Mouse (Mus musculus): ENCODE data around the gene Tcaim. TPM values are rescaled to one million over a fixed set of nuclear protein-coding genes. Genes with fewer than 3 reads are reported as not detected.
"Not testable (repeated sequence)": the region's sequence is repeated elsewhere in the genome, so short reads cannot be mapped to it uniquely, and the experiment has no call there.

Tcaim gene
- 10 to 100 TPM in 2 of 3 experiments, 1 to 10 TPM in 1; 7.8 to 17.7 (median 16.6) TPM for polyA plus RNA-seq (2017; shearing (Covaris generic))

DNA sequence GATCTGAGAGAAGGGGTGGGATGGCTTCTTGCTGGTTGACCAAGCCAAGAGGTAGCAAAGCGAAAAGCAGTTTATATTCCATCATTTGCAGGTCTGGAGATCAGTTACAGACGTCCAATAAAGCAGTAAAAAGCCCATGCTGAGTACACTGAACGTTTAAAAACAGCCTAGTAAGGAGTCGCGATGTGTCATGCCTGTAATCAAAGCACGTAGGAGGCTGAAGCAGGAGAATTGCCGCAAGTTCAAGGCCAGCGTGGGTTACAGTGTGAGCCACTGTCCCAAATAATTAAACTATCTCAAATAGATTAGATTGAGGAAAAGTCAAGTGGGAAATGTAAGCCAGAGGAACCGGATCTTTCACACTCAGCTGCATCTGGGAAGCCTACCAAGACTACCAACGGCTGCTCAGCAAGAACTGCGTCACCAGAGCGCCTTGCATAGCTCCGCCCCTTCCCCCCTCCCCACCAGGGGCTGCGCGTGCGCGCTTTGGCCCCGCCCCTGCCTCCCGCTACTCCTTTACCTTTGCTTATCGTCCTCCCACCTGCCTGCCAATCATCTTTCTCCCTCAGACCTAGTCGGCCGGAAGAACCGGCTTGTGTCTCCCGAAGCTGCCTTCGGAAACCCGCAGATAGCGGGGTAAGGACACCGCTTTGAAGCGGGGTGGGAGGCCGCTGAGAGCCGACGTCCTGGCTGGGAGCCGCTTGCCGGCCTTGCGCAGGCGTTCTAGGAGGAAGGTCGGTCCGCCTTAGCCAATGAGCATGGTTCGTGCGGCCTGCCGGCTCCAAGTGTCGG, at the start of gene Tcaim:
Tcaim (plus strand) TSS at position 487 of the 792 bp plus-strand sequence.
- peak; percentile 92 for ATAC-seq

DNA sequence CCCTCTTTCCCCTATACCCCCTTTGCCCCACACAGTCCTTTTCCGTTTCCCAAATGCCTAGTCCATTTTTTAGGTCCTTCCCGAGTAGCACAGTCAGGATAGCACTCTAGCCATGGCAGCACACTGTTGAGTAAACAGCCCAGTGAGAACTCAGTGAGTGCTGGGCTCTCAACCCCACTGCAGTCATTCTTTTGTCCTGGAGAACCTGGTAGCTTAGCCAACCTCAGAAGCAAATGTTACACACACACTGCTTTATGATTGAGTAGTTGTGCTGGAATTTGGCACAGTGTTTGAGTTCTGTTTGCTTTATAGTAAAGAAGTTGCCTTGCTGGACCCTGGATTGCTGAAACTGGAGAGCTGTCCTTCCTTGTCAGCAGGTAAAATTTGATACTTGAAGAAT, 47.7 kb upstream of the Tcaim start:
- no peak for ATAC-seq

DNA sequence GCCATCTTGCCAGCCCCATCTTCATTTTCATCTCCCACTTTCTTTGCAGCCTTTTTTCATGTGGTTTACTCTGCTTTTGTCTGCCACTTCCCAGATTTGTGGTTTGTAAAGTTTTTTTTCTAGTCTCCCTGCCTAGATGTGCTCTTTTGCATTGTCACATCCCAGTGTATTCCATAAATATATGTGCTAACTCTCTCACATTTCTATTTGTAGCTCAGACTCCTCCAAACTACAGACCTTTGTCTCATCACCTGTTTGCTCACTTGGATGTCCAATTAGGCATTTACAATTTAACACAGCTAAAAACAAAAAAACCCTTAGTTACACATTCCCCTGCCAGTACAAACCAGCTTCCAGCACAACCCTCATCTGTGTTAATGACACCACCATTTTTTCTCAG, 45.2 kb upstream of the Tcaim start:
- ATAC-seq = no peak

DNA sequence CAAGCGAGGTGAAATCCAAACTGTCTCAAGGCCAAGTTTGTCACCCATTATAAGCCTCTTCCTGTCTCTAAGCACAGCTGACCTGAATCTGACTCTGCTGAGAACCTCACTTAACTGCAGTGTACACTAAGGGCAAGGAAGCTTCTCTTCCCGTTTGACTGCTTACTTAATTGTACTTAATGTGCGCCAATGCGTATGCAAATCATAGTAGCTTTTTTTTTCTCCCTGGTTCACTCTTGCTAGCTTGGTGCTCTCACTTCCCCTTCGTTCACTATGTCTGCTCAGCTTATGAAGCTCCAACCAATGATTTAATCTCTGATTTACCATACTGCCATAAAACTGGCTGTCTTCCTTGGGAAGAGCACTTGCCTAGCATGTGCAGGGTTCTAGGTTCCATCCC, 20.1 kb upstream of the Tcaim start:
- ATAC-seq = no peak

DNA sequence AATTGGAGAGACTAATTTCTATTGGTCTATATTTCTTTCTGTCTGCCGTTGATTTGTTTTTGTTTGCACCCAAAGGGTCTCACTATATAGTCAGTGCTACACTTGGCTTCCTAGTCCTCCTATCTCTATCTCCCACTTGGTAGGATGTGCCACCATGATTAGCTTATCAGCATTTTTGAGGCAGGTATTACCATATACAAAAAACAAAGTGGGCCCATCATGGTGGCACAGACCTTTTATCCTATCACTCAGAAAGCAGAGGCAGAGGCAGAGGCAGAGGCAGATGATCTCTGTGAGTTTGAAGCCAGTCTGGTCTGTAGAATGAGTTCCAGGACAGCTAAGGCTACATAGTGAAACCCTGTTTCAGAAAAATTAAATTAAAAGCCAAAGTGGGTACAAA, 18.8 kb upstream of the Tcaim start:
- ATAC-seq = no peak

DNA sequence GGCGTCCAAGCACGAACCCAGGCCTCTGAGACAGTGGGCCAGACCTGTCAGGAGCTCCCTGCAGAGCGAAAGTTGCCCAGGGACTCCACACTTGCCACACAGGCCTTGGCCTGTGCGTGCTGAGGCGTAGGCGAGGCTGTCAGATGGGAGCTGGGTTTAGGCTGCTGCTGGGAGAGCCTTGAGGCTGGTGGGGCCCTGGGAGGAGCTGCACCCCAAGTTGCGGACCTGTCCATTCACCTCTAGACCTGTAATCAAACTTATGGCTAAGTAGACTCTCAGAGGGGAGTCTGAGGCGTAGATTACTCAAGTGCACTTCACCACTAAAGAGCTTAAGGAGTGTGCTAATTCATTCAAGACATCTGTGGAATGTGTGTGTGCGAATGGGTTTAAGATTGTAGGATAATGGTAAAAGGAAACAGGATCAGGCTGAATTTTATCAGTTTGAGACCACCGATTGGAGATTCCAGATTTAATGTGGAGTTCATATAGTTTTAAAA, 554 bp downstream of the Tcaim start:
- no peak for ATAC-seq

DNA sequence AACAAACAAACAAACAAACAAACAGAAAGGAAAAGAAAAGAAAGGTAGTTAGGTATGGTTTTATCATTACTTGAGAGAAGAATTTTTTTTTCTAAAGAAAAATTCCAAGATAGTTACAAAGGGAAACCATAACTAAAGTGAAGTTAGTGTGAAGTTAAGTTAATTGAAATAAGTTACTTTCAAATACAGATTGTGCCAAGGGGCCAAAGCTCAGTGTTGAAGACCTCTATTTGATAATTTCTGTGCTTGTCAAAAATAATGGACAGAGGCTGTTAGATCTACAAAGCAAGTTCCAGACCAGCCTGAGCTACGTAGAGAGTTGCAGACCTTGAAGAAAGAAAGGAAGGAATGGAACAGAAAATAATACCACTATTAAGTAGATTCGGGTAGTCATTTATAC, 1.8 kb downstream of the Tcaim start:
- ATAC-seq = no peak

DNA sequence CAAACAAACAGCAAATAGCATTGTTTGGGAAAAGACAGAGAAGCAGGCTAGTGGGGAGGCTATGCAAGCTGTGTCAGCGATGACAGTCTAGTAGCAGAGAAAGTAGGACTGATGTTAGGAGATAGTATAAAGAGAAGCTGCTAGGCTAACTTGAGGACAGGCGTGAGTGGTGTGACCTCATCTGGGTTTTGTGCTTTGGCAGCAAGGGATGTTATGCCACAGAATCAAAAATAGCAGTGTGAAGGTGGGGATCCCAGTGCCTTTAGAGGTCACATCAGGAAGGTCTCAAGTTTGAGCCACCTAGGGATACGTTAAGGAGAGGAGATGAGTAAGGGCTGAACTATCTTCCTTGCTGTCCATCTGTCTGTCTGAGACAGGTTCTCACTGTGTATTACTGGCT, 4.9 kb downstream of the Tcaim start:
- no peak for ATAC-seq

DNA sequence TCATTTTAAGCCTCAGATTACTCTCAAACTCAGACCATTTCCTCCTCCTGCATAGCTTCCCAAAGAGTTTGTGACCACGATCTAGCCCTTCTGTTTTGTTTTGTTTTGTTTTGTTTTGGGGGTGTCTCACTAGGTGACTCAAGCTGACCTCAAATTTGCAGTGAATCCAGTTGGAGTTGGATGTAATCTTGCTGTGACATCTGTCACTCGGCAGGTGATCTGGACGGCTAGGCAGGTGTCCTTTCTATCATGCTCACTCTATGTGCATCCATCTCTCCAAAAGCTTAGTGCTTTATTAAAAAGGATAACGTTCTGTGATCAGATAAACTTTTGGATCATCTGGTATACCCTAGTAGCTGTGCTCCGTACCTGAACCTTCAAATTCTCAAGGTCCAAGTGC, 7.0 kb downstream of the Tcaim start:
- ATAC-seq = no peak

DNA sequence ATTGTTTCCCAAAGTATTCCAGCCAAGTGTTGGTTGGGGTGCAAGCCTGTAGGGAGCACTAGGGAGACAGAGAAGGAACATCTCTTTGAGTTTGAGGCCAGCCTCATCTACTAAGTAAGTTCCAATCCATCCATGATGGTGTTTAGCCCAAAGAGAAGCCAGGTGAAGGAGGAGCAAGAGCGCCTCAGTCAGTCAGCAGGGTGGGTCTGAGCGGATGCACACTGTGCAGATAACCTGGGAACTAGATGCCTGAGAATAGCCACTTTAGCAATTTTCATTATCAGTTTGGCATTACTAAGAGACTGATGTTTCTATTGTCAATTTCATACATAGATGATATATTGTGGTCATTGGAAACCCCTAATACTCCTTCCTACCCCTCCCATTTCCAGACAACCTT, 9.4 kb downstream of the Tcaim start:
- ATAC-seq = no peak

DNA sequence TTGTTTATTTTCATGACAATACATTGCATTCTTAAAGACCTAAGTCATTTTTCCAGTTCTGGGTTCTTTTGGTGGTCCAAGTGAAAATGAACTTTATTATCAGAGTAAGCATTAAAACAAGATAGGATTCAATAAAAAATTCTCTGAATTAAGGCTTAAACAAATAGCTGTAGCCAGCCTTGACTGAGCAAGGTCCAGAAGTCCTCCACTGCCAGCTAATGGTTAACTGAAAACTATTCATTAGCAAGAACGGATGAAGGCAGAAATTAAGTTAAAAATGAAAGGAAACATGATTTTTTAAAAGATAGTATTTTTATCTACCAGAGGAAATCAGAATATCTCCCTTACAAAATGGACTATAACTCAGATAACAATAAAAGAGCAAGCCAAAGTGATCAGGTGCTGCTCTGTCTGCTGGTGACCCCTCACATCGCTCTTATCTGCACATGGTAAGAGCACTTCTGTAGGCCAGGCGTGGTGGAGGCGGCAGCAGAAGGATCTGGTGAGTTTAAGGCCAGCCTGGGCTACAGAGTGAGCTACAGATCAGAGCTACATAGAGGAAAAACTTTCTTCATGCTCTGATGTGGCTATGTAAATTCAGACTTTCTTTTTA, 10.0 kb downstream of the Tcaim start:
- no peak for ATAC-seq

DNA sequence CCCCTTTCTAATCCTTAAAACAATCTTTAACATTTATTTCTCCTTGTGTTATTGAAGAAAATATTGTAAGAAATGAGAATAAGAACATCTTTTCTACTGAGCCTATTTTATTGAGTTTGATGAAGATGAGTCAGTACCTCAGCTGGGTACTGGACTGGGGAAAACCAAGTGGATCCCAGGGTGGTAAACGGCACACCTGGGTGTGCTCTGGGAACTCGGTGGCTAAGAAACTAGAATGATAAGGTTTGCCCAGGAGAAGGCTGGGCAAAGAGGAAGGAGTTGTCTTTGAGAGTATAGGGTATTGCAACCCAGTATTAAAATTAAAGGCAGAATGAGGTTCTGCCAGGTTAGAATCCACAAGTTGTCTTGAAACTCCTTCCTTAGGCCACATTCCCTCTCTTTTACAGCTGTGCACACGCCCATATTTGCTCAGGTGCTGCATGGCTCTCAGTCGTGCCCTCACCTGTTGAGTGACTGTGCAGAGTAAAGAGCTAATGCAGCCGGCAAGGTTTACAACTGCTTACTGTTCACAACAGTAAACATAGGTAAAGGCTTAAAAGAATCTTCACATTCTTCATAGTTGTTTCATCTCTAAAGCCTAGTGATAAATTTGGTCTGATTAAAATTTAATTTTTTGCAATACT, 18.2 kb downstream of the Tcaim start:
- ATAC-seq = no peak

DNA sequence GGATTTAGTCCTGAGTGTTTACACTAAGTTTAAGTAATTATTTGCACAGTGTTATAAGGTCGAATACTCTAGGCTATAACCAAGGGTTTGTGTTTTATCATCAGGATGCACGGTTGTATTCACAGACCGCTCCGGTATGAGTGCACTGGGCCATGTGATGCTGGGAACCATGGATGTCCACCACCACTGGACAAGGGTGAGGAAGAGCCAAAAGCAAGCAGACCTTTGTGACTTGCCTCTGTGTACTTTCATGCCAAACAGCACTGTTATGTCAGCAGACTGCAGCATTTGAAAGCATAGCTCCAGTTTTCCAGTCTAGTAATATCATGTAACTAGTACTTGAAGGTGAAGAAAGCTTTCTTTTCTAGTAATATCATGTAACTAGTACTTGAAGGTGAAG, 21.4 kb downstream of the Tcaim start:
- ATAC-seq = no peak

DNA sequence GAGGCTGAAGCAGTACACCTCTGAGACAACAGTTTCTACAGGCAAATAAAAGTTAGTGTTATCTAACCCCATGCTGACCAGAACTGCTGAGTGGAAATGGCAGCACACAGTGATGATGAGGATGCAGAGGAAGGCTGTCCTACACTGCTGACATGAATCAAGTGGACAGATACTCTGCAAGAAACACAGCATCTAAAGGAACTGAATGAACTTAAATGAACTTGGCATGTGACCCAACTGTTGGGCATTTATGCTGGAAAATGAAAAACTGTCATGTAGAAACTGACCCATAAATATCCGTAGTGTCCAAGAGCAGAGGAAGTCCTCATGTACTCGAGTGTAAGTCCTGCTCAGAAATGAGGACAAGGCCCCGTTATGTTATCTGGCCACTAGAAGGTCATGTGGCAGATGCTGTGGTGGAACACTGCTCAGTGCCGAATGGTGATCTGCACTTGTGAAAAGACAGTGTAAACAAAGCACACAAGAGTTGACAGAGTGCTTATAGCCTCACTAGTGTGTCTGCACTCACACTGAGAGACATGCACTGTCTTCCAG, 24.6 kb downstream of the Tcaim start:
- ATAC-seq = no peak

DNA sequence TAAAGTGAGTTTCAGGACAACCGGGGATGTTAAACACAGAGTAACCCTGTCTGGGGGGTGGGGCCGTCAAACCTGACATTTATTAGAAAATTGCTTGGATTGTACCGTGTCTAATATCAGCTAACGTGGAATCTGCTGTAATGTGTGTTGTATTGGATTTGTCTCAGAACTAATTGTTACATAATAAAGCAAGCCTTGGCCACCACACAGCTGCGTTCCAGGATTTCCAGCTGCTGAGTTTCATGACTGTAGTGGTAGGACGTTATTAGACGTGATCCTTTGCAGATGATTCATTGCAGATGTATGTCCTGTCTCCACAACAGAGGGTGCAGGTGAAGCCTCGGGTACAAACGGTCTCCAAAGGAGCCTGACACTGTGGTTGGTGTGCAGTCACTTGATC, 30.8 kb downstream of the Tcaim start:
- no peak for ATAC-seq

DNA sequence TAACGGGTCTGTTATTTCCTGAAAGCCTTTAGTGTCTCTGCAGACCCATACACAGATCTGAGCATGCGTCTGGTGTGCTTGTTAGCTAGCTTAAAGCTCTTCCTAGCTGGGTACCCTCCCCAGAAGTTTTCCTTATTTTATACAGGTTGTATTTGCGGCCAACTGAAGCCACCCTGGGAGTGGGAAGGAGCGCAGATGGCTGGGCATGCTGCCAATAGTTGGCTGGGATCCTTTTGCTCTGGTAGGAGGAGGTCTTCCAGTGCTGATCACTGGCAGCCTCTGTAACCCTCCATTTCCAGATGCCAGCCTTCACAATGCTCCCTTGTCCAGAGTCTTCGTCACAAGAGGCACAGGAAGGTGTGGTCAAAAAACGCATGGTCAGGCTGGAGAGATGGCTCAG, 31.5 kb downstream of the Tcaim start:
- ATAC-seq = no peak

DNA sequence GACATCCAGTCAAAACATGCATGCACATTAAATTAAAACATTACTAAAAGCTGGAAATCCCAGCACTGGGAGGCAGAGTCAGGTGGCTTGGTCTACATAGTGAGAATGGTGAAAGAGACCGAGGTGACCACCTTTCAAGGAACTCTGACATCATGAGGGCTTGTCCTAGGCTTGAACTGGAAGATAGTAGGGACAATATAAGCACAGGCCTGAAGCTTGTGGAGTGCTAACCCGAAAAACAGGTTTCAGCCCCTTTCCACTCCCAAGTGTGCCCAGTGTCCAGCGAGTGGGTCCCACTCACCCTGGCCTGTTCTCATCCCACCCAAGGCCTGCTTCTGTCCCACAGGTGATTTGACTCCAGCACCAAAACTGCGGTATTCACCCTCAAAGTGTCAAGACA, 31.9 kb downstream of the Tcaim start:
- ATAC-seq = no peak

DNA sequence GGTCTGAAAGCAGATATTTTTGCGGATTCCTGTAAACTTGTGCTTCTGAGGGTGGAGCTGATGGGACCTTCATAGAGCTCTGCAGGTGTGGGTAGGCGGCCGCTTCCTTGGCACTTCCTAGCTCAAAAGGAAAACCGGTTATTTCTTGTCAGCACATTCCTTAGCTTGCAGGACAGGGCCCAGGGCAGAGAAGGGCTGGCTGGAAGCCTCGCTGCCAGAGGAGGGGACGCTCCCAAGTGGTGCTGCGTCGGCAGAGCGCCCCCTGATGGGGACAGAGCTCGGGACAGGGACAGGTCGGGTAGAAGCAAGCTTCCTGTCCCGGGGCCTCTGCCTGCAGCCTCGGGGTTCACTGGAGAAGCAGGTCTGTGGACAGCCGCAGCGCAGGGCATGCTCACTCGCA, 32.3 kb downstream of the Tcaim start:
- no peak for ATAC-seq

DNA sequence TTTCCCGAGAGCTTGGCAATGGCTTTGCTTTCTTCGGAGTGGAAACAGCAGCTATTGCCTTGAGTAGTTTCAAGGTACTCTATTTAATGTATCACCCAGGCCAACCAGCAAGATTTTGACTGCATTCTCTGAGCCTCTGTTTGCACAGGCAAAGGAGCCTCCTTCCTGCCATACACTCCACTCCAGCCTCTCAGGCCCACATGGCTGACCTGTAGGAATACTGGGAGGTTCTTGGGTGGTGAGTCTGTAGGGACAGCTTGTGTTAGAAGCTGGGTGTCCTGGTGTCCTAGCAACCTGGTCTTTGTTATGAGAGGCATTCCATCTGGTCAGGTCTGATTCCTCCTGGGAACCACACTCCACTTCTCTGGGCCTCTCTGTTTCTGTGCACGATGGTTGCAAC, 38.4 kb downstream of the Tcaim start, which contains the start of gene Gm35549:
Gm35549 (minus strand) TSS at position 276 of the 400 bp plus-strand sequence.
- ATAC-seq = no peak

DNA sequence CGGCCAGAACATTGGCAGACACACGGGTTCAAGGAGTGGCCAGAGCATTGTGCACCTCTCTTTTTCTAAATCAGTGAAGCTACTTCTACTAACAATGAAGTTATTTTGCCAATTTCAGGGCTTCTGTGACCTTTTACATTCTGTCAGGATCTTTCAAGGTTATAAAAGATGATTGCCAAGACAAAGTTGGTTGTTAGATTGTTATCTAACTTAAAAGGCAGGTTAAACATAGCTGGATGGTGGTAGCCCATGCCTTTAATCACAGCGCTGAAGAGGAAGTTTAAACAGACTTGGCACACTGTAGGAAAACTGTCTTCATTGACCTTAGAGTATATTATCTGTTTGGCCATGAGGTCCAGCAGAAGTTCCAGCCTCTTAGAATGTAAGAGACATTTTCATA, 40.3 kb downstream of the Tcaim start:
- no peak for ATAC-seq

DNA sequence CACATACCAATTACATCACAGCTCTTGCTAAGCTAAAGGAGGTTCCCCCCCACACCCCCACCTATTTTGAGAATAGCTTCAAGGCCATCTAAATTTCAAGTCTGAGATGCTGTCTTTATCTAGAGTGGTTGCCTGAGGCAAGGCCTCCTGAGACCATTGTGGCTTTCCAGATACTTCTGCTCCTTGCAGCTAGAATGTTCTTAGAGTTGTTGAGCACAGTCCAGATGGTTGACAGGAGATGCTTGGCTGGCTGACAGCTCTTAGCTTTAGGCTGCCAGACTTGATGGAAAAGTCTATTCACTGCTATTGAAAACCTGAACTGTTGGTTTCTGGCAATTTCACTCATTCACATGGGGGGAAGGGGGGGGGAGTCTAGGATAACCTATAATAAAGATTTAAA, 40.8 kb downstream of the Tcaim start:
- no peak for ATAC-seq

DNA sequence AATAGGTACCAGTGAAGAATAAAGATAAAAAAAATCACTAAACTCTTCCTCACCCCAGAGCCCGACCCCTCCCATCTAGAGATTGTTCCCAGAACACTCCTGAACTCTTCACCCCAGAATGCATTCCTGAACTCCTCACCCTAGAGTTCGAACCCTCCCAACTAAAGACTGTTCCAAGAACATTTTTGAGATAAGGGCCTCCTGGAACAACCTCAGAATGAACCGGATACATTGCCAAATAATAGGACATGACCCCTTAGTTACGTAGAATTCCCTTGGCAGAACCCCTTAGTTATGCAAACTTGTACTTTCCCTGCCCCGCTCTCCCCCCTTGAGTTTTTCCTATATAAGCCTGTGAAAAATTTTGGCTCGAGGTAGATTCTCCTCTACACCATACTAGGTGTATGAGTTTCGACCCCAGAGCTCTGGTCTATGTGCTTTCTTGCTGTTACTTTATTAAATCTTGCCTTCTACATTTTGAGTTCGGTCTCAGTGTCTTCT, 42.5 kb downstream of the Tcaim start:
- not testable (repeated sequence) for ATAC-seq

DNA sequence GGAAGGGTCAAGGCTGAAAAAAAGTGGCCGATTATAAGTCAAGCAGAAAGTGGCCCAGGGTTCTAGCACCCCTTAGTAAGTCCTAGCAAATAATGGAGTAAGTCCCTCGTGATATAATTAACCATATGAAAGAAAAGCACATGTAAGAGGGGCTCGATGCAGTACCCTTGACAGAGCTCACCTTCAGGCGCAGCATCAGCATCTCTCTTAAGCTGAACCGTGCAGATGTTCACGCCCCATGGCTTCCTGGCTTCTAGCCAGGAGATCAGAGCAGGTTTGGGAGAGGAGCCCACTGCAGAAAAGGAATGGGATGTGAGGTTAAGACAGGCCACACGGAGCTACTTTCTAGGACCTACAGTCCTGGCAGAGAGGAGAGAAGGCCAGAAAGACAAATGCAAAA, 49.2 kb downstream of the Tcaim start:
- no peak for ATAC-seq

All from inflammation-experienced regulatory T-cells, adult 6 months (primary cell).